Mouse (Mus musculus): ENCODE measurements around the gene Ube2u.

- TF ChIP-seq CTCF (IDR thresholded peaks at IDR 0.05; ENCODE audit: borderline replicate concordance, control insufficient read depth, extremely low read depth, insufficient read depth, low read length, poor library complexity) (no peak), POLR2A (IDR thresholded peaks at IDR 0.05; ENCODE audit: control insufficient read depth, extremely low read depth, insufficient read depth, low read length, poor library complexity) (no peak)
Measured at GRCm38 (mm10) chr4:100527086-100527485, 48.4 kb downstream of the Ube2u start.
